Mouse (Mus musculus) spleen, adult 12 weeks (tissue): Measurements from ENCODE around the gene Lrrn4.
A peak's percentile ranks its signal among the peaks of the same experiment; 100 is the strongest.

Source experiments
- DNase-seq: peaks from one replicate; pipeline ENCODE4 v3.0.0; 2022; ENCODE audit warnings: low spot score

The Lrrn4 gene

DNA sequence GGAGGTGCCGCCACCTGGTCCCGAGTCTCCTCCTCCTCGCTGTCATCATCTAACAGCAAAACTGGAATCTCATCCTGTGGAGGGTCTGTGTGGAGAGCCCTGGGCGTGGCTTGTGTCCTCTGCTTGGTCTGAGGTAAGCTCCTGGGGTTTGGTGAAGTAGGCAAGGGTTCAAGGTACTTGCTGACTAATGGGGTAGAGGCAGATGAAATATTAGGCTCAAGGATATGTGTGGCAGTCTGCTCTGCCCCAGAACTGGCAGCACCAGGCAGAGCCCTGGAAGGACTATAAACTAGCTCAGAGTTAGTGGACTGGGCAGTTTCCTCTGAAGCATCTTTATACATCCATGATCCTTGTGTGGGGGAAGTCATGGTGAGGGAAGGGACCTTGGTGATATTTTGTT, 10.4 kb downstream of the Lrrn4 start:
- DNase-seq: no peak

DNA sequence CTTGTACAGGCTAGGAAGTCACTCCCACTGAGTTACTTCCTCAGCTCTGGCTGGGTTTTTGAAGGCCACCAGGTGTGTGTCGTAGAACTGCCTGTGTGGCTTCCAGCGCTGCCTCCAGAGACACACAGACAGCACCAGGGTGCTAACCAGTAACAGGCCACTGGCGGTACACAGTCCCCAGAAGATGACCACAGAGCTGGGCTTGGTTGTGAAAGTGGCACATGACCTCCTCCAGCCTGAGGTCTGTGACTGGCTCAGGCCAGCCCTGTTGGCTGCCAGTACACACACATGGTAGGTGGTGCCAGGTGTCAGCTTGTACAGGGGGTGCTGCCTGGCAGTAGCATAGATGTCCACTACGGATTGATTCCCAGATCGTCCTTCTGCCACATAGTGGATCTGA, 11.0 kb downstream of the Lrrn4 start:
- DNase-seq: no peak

GRCm38 (mm10) chr2:132867521-132867920, 13.2 kb downstream of the Lrrn4 start:
- no peak for DNase-seq

GRCm38 (mm10) chr2:132863325-132863724, 17.4 kb downstream of the Lrrn4 start:
- DNase-seq: no peak

DNA sequence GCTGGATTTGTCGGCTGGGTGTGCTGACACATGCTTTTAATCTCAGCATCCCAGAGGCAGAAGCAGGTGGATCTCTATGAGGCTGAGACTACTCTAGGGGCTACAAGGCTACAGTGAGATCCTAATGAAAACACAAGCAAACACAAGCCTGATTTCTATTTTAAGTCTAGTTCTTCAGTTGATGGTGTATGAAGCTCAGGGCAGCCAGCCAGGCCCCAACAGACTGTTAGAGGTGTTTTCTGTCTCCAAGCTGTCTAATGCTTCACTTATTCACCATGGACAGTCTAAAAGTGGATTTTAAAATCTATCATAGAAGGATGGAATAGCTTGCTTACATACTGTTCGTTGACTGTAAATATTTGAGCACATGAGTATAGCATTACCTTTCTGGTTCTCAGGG, 19.2 kb downstream of the Lrrn4 start:
- no peak for DNase-seq

- no peak for DNase-seq
Observed at GRCm38 (mm10) chr2:132860435-132860834, 20.3 kb downstream of the Lrrn4 start.

- DNase-seq: no peak
Observed at GRCm38 (mm10) chr2:132856333-132856732, 24.4 kb downstream of the Lrrn4 start.

- no peak for DNase-seq
Observed at GRCm38 (mm10) chr2:132853051-132853450, 27.6 kb downstream of the Lrrn4 start.

GRCm38 (mm10) chr2:132849141-132849540, 31.6 kb downstream of the Lrrn4 start:
- no peak for DNase-seq

- no peak for DNase-seq
Observed at GRCm38 (mm10) chr2:132848361-132848760, 32.3 kb downstream of the Lrrn4 start.

DNA sequence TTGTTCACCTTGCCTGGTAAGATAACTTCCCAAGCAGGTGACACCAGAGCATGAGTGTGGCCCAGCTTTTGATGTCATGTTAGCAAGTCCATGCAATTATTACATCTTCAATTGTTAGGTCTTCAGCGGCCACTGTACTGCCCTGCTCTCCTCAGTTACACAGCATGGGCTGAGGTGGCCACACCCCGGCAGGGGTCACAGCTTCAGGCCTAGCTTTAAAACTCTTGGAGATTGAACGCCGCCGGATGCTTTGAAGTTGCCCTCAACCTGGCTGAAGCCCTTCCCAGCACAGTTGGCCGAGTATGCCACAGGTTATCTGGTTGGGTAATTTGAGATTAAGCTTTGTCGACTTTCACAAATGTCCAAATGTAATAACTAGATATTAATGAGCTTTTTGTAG, 33.1 kb downstream of the Lrrn4 start:
- no peak for DNase-seq

- DNase-seq: peak; percentile 99
Observed at GRCm38 (mm10) chr2:132846407-132847358, 34.0 kb downstream of the Lrrn4 start, which contains the start of gene Crls1. Crls1 (plus strand) TSS chr2:132846666.

- DNase-seq: no peak
Observed at GRCm38 (mm10) chr2:132841071-132841470, 39.6 kb downstream of the Lrrn4 start.
